Mouse (Mus musculus): ENCODE measurements around the gene Ptpn21. TPM values are rescaled to one million over a fixed set of nuclear protein-coding genes. Genes with fewer than 3 reads are reported as not detected.
A peak's percentile ranks its signal among the peaks of the same experiment; 100 is the strongest.

The Ptpn21 gene
- total RNA-seq (2021), result 10 to 100 TPM; 28.3 to 31.5 TPM

- intact Hi-C loops (cut with DNase I), result no loop called here
- peak; percentile 73 to 81 for DNase-seq
These were observed at the start of gene Ptpn21 for GRCm38 (mm10) chr12:98736951-98737800. Gene Ptpn21 (minus strand): TSS chr12:98737405.

- intact Hi-C loops (cut with DNase I), result no loop called here
- DNase-seq, result no peak
These were observed 47.0 kb upstream of the Ptpn21 start for GRCm38 (mm10) chr12:98784251-98784650.

GRCm38 (mm10) chr12:98779148-98779547, 41.9 kb upstream of the Ptpn21 start:
- intact Hi-C loops (cut with DNase I), result no loop called here
- peak in 1 of 2 experiments; percentile 13 for DNase-seq

- intact Hi-C loops (cut with DNase I), result no loop called here
- DNase-seq, result no peak
These were observed 40.3 kb upstream of the Ptpn21 start for GRCm38 (mm10) chr12:98777509-98777908.

- no peak for DNase-seq
- intact Hi-C loops (cut with DNase I), result no loop called here
These were observed 29.0 kb upstream of the Ptpn21 start for GRCm38 (mm10) chr12:98766241-98766640.

- intact Hi-C loops (cut with DNase I), result no loop called here
- no peak for DNase-seq
These were observed 22.5 kb upstream of the Ptpn21 start for GRCm38 (mm10) chr12:98759700-98760099.

- DNase-seq, result no peak
- intact Hi-C loops (cut with DNase I), result no loop called here
These were observed 20.4 kb upstream of the Ptpn21 start for GRCm38 (mm10) chr12:98757636-98758035.

GRCm38 (mm10) chr12:98747380-98747753, 10.2 kb upstream of the Ptpn21 start:
- intact Hi-C loops (cut with DNase I), result no loop called here
- DNase-seq, result no peak

GRCm38 (mm10) chr12:98746746-98747379, 9.7 kb upstream of the Ptpn21 start, which contains the start of gene Zc3h14:
Gene Zc3h14 (plus strand): TSS chr12:98746964.
- peak; percentile 91 to 94 for DNase-seq
- intact Hi-C loops (cut with DNase I), result no loop called here

- intact Hi-C loops (cut with DNase I), result no loop called here
These were observed 8.9 kb upstream of the Ptpn21 start for GRCm38 (mm10) chr12:98746131-98746530.

GRCm38 (mm10) chr12:98745626-98746025, 8.4 kb upstream of the Ptpn21 start:
- intact Hi-C loops (cut with DNase I), result no loop called here
- no peak for DNase-seq

More at GRCm38 (mm10) chr12:98746131-98746530, 8.9 kb upstream of the Ptpn21 start:
- peak; percentile 49 to 52 for DNase-seq

GRCm38 (mm10) chr12:98741011-98741501, 3.9 kb upstream of the Ptpn21 start:
- DNase-seq, result no peak
- intact Hi-C loops (cut with DNase I), result no loop called here

GRCm38 (mm10) chr12:98737801-98738350, 671 bp upstream of the Ptpn21 start:
- intact Hi-C loops (cut with DNase I), result no loop called here

GRCm38 (mm10) chr12:98734880-98735801, 2.1 kb downstream of the Ptpn21 start:
- intact Hi-C loops (cut with DNase I), result no loop called here
- no peak for DNase-seq

More at GRCm38 (mm10) chr12:98737801-98738350, 671 bp upstream of the Ptpn21 start:
- DNase-seq, result peak; percentile 14 to 19

GRCm38 (mm10) chr12:98734246-98734879, 2.8 kb downstream of the Ptpn21 start:
- intact Hi-C loops (cut with DNase I), result no loop called here
- DNase-seq, result peak; percentile 88 to 90

GRCm38 (mm10) chr12:98733776-98734175, 3.4 kb downstream of the Ptpn21 start:
- no peak for DNase-seq
- intact Hi-C loops (cut with DNase I), result no loop called here

GRCm38 (mm10) chr12:98733165-98733564, 4.0 kb downstream of the Ptpn21 start:
- intact Hi-C loops (cut with DNase I), result no loop called here
- no peak for DNase-seq

- no peak for DNase-seq
- intact Hi-C loops (cut with DNase I), result no loop called here
These were observed 6.5 kb downstream of the Ptpn21 start for GRCm38 (mm10) chr12:98730682-98731081.

- DNase-seq, result no peak
- intact Hi-C loops (cut with DNase I), result no loop called here
These were observed 10.0 kb downstream of the Ptpn21 start for GRCm38 (mm10) chr12:98727186-98727585.

- DNase-seq, result no peak
- intact Hi-C loops (cut with DNase I), result no loop called here
These were observed 11.1 kb downstream of the Ptpn21 start for GRCm38 (mm10) chr12:98726078-98726477.
